Mouse (Mus musculus) midbrain, embryonic 16.5 days (tissue): ENCODE measurements around the gene Elk3. TPM values are rescaled to one million over a fixed set of nuclear protein-coding genes. Genes with fewer than 3 reads are reported as not detected.
A peak's percentile ranks its signal among the peaks of the same experiment; 100 is the strongest.

ENCODE experiments used
- ATAC-seq: fragments of 200-750 bp; cut with Nextera tagmentation; 2 replicates; pipeline ENCODE4 v1.8.0; 2017; ENCODE audit warnings: moderate TSS enrichment
- H3K27ac ChIP-seq: fragments of 300-500 bp; sonication (generic); 2 replicates; pipeline ENCODE4 v1.5.1; 2014; ENCODE audit warnings: mild to moderate bottlenecking, low read length, mixed read lengths
- H3K27me3 ChIP-seq: fragments of 300-500 bp; sonication (generic); 2 replicates; pipeline ENCODE4 v1.6.1; 2014; ENCODE audit warnings: low read depth, low read length, mixed read lengths; ENCODE audit not compliant: control insufficient read depth, insufficient read depth
- H3K36me3 ChIP-seq: fragments of 300-500 bp; sonication (generic); 2 replicates; pipeline ENCODE4 v1.6.1; 2014; ENCODE audit warnings: mild to moderate bottlenecking, low read length, moderate library complexity, mixed read lengths; ENCODE audit not compliant: control insufficient read depth, insufficient read depth
- H3K4me1 ChIP-seq: fragments of 300-500 bp; sonication (generic); 2 replicates; pipeline ENCODE4 v1.6.1; 2014; ENCODE audit warnings: mild to moderate bottlenecking, low read length, mixed read lengths; ENCODE audit not compliant: control insufficient read depth, insufficient read depth
- H3K4me2 ChIP-seq: fragments of 300-500 bp; sonication (generic); 2 replicates; pipeline ENCODE4 v1.6.1; 2014; ENCODE audit warnings: mild to moderate bottlenecking, low read length, mixed read lengths
- H3K4me3 ChIP-seq: fragments of 300-500 bp; sonication (generic); 2 replicates; pipeline ENCODE4 v1.5.1; 2014; ENCODE audit warnings: low read depth, mild to moderate bottlenecking, low read length, moderate library complexity, mixed read lengths
- H3K9ac ChIP-seq: fragments of 300-500 bp; sonication (generic); 2 replicates; pipeline ENCODE4 v1.6.1; 2014; ENCODE audit warnings: low read depth, low read length, mixed read lengths
- H3K9me3 ChIP-seq: fragments of 300-500 bp; sonication (generic); replicated peaks from 2 replicates; pipeline ENCODE4 v1.6.1; 2014; ENCODE audit warnings: mild to moderate bottlenecking, low read length, mixed read lengths; ENCODE audit not compliant: control insufficient read depth, poor library complexity, severe bottlenecking
- WGBS: fragments of 180-500 bp; shearing (Covaris S2); extraction: QIAGEN DNeasy Blood & Tissue Kit; methylation state at CpG from one replicate; pipeline ENCODE4 v1.1.7; 2014; 5-methylcytosine and 5-hydroxymethylcytosine counted together
- polyA plus RNA-seq: library from polyadenylated mRNA; unstranded; fragments of >200 nt; fragmentation: Nextera tagmentation; extraction: Ambion mirVana; gene quantifications from 2 replicates; pipeline ENCODE4 v1.2.1, GENCODE M21; 2015

The Elk3 gene
- polyA plus RNA-seq, 1 experiment from 2014 or later, result 6.4 TPM

GRCm38 (mm10) chr10:93280586-93280985, 30.3 kb downstream of the Elk3 start:
- H3K9me3 ChIP-seq, result no peaks in the 10 kb centered on the region
- H3K9ac ChIP-seq, result no peak overlapping the region
- no peaks in the 10 kb centered on the region for H3K27me3 ChIP-seq
- no peaks in the 10 kb centered on the region for H3K36me3 ChIP-seq
- H3K4me1 ChIP-seq, result peaks cover 22% of the 10 kb centered on the region
- no peak overlapping the region for H3K27ac ChIP-seq
- H3K4me3 ChIP-seq, result no peak overlapping the region
- no peak for ATAC-seq
- no peak overlapping the region for H3K4me2 ChIP-seq
- 78% methylated on average over 12 of the region's 12 CpGs for WGBS

GRCm38 (mm10) chr10:93279062-93279461, 31.9 kb downstream of the Elk3 start:
- no peak overlapping the region for H3K27ac ChIP-seq
- H3K36me3 ChIP-seq, result no peaks in the 10 kb centered on the region
- H3K9me3 ChIP-seq, result no peaks in the 10 kb centered on the region
- peaks cover 37% of the 10 kb centered on the region for H3K4me1 ChIP-seq
- ATAC-seq, result no peak
- H3K27me3 ChIP-seq, result no peaks in the 10 kb centered on the region
- H3K9ac ChIP-seq, result no peak overlapping the region
- H3K4me2 ChIP-seq, result no peak overlapping the region
- WGBS, result 95% methylated on average over 9 of the region's 9 CpGs
- no peak overlapping the region for H3K4me3 ChIP-seq

GRCm38 (mm10) chr10:93278361-93278760, 32.6 kb downstream of the Elk3 start:
- Histone ChIP-seq H3K4me2 (no peak overlapping the region), H3K27me3 (no peaks in the 10 kb centered on the region), H3K27ac (no peak overlapping the region), H3K36me3 (no peaks in the 10 kb centered on the region), H3K4me1 (peaks cover 37% of the 10 kb centered on the region), H3K9ac (no peak overlapping the region), H3K9me3 (no peaks in the 10 kb centered on the region), H3K4me3 (no peak overlapping the region)
- no peak for ATAC-seq
- 74% methylated on average over 8 of the region's 8 CpGs for WGBS

- H3K9ac ChIP-seq, result peak overlapping the region; percentile 18
- ATAC-seq, result no peak
- WGBS, result 50% methylated on average over 9 of the region's 9 CpGs
- H3K27me3 ChIP-seq, result no peaks in the 10 kb centered on the region
- H3K4me2 ChIP-seq, result peak overlapping the region; percentile 63
- peaks cover 31% of the 10 kb centered on the region for H3K4me1 ChIP-seq
- H3K27ac ChIP-seq, result peak overlapping the region; percentile 71
- H3K9me3 ChIP-seq, result no peaks in the 10 kb centered on the region
- peak overlapping the region; percentile 42 for H3K4me3 ChIP-seq
- no peaks in the 10 kb centered on the region for H3K36me3 ChIP-seq
These were observed 34.1 kb downstream of the Elk3 start for GRCm38 (mm10) chr10:93276857-93277256.

- Histone ChIP-seq H3K4me2 (peak overlapping the region; percentile 63), H3K27ac (peak overlapping the region; percentile 71), H3K27me3 (no peaks in the 10 kb centered on the region), H3K9me3 (no peaks in the 10 kb centered on the region), H3K4me3 (peak overlapping the region; percentile 42), H3K4me1 (peaks cover 31% of the 10 kb centered on the region), H3K9ac (peak overlapping the region; percentile 18), H3K36me3 (no peaks in the 10 kb centered on the region)
- ATAC-seq, result peak; percentile 69
- WGBS, result 3% methylated on average over 16 of the region's 16 CpGs
These were observed 34.6 kb downstream of the Elk3 start for GRCm38 (mm10) chr10:93276349-93276763.

- Histone ChIP-seq H3K27ac (peak overlapping the region; percentile 71), H3K36me3 (no peaks in the 10 kb centered on the region), H3K27me3 (no peaks in the 10 kb centered on the region), H3K9ac (peak overlapping the region; percentile 18), H3K4me2 (peak overlapping the region; percentile 63), H3K9me3 (no peaks in the 10 kb centered on the region), H3K4me3 (peak overlapping the region; percentile 42), H3K4me1 (peaks cover 31% of the 10 kb centered on the region)
- ATAC-seq, result peak; percentile 90
- WGBS, result 20% methylated on average over 25 of the region's 25 CpGs
These were observed 35.5 kb downstream of the Elk3 start for GRCm38 (mm10) chr10:93275212-93276136.

GRCm38 (mm10) chr10:93274277-93274696, 36.6 kb downstream of the Elk3 start:
- peaks cover 31% of the 10 kb centered on the region for H3K4me1 ChIP-seq
- no peaks in the 10 kb centered on the region for H3K36me3 ChIP-seq
- H3K4me3 ChIP-seq, result no peak overlapping the region
- no peaks in the 10 kb centered on the region for H3K27me3 ChIP-seq
- H3K4me2 ChIP-seq, result no peak overlapping the region
- WGBS, result 76% methylated on average over 2 of the region's 2 CpGs
- no peak for ATAC-seq
- no peak overlapping the region for H3K27ac ChIP-seq
- H3K9me3 ChIP-seq, result no peaks in the 10 kb centered on the region
- no peak overlapping the region for H3K9ac ChIP-seq

GRCm38 (mm10) chr10:93272986-93273982, 37.7 kb downstream of the Elk3 start:
- 83% methylated on average over 14 of the region's 14 CpGs for WGBS
- Histone ChIP-seq H3K4me3 (no peak overlapping the region), H3K4me1 (peaks cover 31% of the 10 kb centered on the region), H3K27ac (no peak overlapping the region), H3K4me2 (no peak overlapping the region), H3K9me3 (no peaks in the 10 kb centered on the region), H3K36me3 (no peaks in the 10 kb centered on the region), H3K9ac (no peak overlapping the region), H3K27me3 (no peaks in the 10 kb centered on the region)
- no peak for ATAC-seq
